In genomic region chr3:98092680-98093370, GRCm38 (mm10) we compare ENCODE assay signal across 21 mouse cellular contexts.
A peak's percentile ranks its signal among the peaks of the same experiment; 100 is the strongest.
DNase-seq lines count a peak whose midpoint lies in the region; ATAC-seq and TF ChIP-seq lines count a peak whose summit lies in the region.
"Had no signal": no experiment of that assay in that cellular context is flagged by ENCODE, and none has a peak within 500 bp of the region (broad histone marks: within the 10 kb centered on the region; RNA-seq: fewer than 3 reads in every experiment).

No protein-coding gene starts in this region.

- peaks cover 17% of the 10 kb centered on the region for H3K36me3 ChIP-seq in midbrain, embryonic 10.5 days
- no peaks in the 10 kb centered on the region for H3K36me3 ChIP-seq in midbrain, embryonic 15.5 days (replicated peaks)

- no peak for TF ChIP-seq CTCF in layer of hippocampus, adult 2 months (conservative IDR thresholded peaks at IDR 0.05)
- no peak for TF ChIP-seq CTCF in olfactory bulb, adult 2 months (IDR thresholded peaks at IDR 0.05; ENCODE audit: insufficient read depth, low read depth, low read length)

- no peak overlapping the region for H3K9ac ChIP-seq in midbrain, embryonic 15.5 days
- H3K9ac ChIP-seq: hindbrain, embryonic 12.5 days; lung, embryonic 15.5 days had no signal

- ATAC-seq in midbrain, embryonic 15.5 days (replicated peaks) = no peak
- ATAC-seq: forebrain, embryonic 16.5 days; inflammation-experienced regulatory T-cells, adult 6 months; Patski had no signal

- no peak overlapping the region for H3K4me3 ChIP-seq in layer of hippocampus, adult 2 months
- H3K4me3 ChIP-seq in midbrain, embryonic 10.5 days = no peak overlapping the region
- no peak overlapping the region for H3K4me3 ChIP-seq in midbrain, embryonic 15.5 days
- no peak overlapping the region for H3K4me3 ChIP-seq in olfactory bulb, adult 2 months (ENCODE audit: insufficient read depth, low read depth, low read length)
- H3K4me3 ChIP-seq: hindbrain, embryonic 12.5 days; left cerebral cortex, adult 2 months; lung, embryonic 15.5 days; megakaryocyte, embryonic 14.5 days had no signal

- WGBS in midbrain, embryonic 10.5 days = 83% methylated on average over 10 of the region's 10 CpGs
- WGBS in midbrain, embryonic 15.5 days = 78% methylated on average over 10 of the region's 10 CpGs
- 67% methylated on average over 10 of the region's 10 CpGs for WGBS in olfactory bulb, adult 2 months

- H3K27ac ChIP-seq in layer of hippocampus, adult 2 months = peak overlapping the region; percentile 72
- H3K27ac ChIP-seq in midbrain, embryonic 10.5 days (replicated peaks) = peak overlapping the region; percentile 63
- H3K27ac ChIP-seq in midbrain, embryonic 15.5 days = no peak overlapping the region
- peak overlapping the region; percentile 16; the same call in 1 of the 2 replicates for H3K27ac ChIP-seq in olfactory bulb, adult 2 months (ENCODE audit: insufficient read depth, low read depth, low read length)
- H3K27ac ChIP-seq: hindbrain, embryonic 12.5 days; left cerebral cortex, adult 2 months; lung, embryonic 15.5 days; stomach, postnatal 0 days had no signal

- H3K9me3 ChIP-seq in midbrain, embryonic 10.5 days (replicated peaks) = no peaks in the 10 kb centered on the region
- no peaks in the 10 kb centered on the region for H3K9me3 ChIP-seq in midbrain, embryonic 15.5 days
- H3K9me3 ChIP-seq: hindbrain, embryonic 12.5 days; lung, embryonic 15.5 days; megakaryocyte, embryonic 14.5 days had no signal

- no peak overlapping the region for H3K4me2 ChIP-seq in midbrain, embryonic 15.5 days
- H3K4me2 ChIP-seq: hindbrain, embryonic 12.5 days; liver, embryonic 11.5 days; lung, embryonic 15.5 days had no signal

- peaks cover 50% of the 10 kb centered on the region for H3K4me1 ChIP-seq in midbrain, embryonic 10.5 days
- peaks cover 7% of the 10 kb centered on the region; the same call in 1 of the 2 replicates for H3K4me1 ChIP-seq in midbrain, embryonic 15.5 days
- H3K4me1 ChIP-seq in olfactory bulb, adult 2 months (ENCODE audit: control insufficient read depth, insufficient read depth, low read length) = peaks cover 27% of the 10 kb centered on the region

- intact Hi-C loops in heart, postnatal 14 days (cut with DNase I) = no loop called here

- no peak for TF ChIP-seq POLR2A in olfactory bulb, adult 2 months (IDR thresholded peaks at IDR 0.05; ENCODE audit: insufficient read depth, low read depth, low read length)

- H3K27me3 ChIP-seq in midbrain, embryonic 10.5 days (ENCODE audit: low read depth, poor library complexity, severe bottlenecking) = no peaks in the 10 kb centered on the region
- H3K27me3 ChIP-seq in midbrain, embryonic 15.5 days (replicated peaks) = no peaks in the 10 kb centered on the region
- H3K27me3 ChIP-seq: hindbrain, embryonic 12.5 days; lung, embryonic 15.5 days; megakaryocyte, embryonic 14.5 days; Patski had no signal

- DNase-seq in heart, adult 11 months = peak; percentile 87
- DNase-seq in heart, postnatal 14 days = no peak
- DNase-seq in layer of hippocampus, adult 2 months (ENCODE audit: low spot score in 2 of 2) = no peak
- DNase-seq in layer of hippocampus, postnatal 36 days = no peak
- no peak for DNase-seq in midbrain, embryonic 10.5 days (ENCODE audit: low spot score)
- no peak for DNase-seq in kidney, adult 8-10 months
- DNase-seq: adrenal gland, postnatal 10 days; kidney, postnatal 10 days; left cerebral cortex, postnatal 4 days; right cerebral cortex, adult 18-20 months had no signal
